Mouse (Mus musculus): ENCODE results near the gene Cgas.

DNA sequence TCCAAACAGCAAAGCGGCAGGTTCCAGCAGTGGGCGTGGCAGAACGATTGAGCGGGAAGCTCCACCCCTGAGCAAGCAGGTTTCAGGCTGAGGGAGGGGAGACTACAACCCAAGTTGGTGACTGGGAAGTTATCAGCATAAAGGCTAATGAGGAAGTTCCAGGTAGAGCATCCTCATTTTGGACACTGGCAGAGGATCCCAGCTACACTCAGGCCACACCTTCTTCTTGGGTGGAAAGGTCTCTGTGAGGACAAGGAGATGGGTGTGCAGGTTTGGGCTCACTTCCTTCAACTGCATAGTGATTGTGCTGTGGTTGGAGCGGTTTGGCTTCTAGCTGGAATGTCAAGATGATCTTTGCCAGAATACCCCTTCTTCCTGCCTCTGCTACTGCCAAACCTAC is 53.1 kb downstream of the Cgas start:
- no peak for TF ChIP-seq POLR2A (IDR thresholded peaks at IDR 0.05; ENCODE audit: low read depth, low read length)
- TF ChIP-seq CTCF (IDR thresholded peaks at IDR 0.05; ENCODE audit: extremely low read depth, insufficient read depth, insufficient read length, insufficient replicate concordance), result no peak

All from spleen, adult 2 months (tissue).